Mouse (Mus musculus) midbrain, embryonic 13.5 days (tissue): ENCODE results near the gene Ggt1. TPM values are rescaled to one million over a fixed set of nuclear protein-coding genes. Genes with fewer than 3 reads are reported as not detected.

Experiments
- ATAC-seq: fragments of 200-750 bp; cut with Nextera tagmentation; 2 replicates; pipeline ENCODE4 v1.8.0; 2017; ENCODE audit warnings: mild to moderate bottlenecking, moderate TSS enrichment, moderate library complexity
- H3K27ac ChIP-seq: fragments of 300-500 bp; sonication (generic); 2 replicates; pipeline ENCODE4 v1.5.1; 2015; ENCODE audit warnings: inconsistent platforms, mild to moderate bottlenecking, moderate library complexity
- H3K27me3 ChIP-seq: fragments of 300-500 bp; sonication (generic); 2 replicates; pipeline ENCODE4 v1.6.1; 2015; ENCODE audit warnings: mild to moderate bottlenecking, inconsistent platforms
- H3K36me3 ChIP-seq: fragments of 300-500 bp; sonication (generic); 2 replicates; pipeline ENCODE4 v1.6.1; 2015; ENCODE audit warnings: mild to moderate bottlenecking, inconsistent platforms
- H3K4me1 ChIP-seq: fragments of 300-500 bp; sonication (generic); replicated peaks from 2 replicates; pipeline ENCODE4 v1.6.1; 2015; ENCODE audit warnings: inconsistent platforms
- H3K4me2 ChIP-seq: fragments of 300-500 bp; sonication (generic); replicated peaks from 2 replicates; pipeline ENCODE4 v1.6.1; 2015; ENCODE audit warnings: moderate library complexity, mild to moderate bottlenecking, inconsistent platforms
- H3K4me3 ChIP-seq: fragments of 300-500 bp; sonication (generic); replicated peaks from 2 replicates; pipeline ENCODE4 v1.5.1; 2015; ENCODE audit warnings: mild to moderate bottlenecking, inconsistent platforms
- H3K9ac ChIP-seq: fragments of 300-500 bp; sonication (generic); replicated peaks from 2 replicates; pipeline ENCODE4 v1.6.1; 2015; ENCODE audit warnings: mild to moderate bottlenecking, inconsistent platforms
- H3K9me3 ChIP-seq: fragments of 300-500 bp; sonication (generic); 2 replicates; pipeline ENCODE4 v1.6.1; 2016; ENCODE audit warnings: mild to moderate bottlenecking, inconsistent platforms
- WGBS: fragments of 180-500 bp; shearing (Covaris S2); methylation state at CpG from one replicate; pipeline ENCODE4 v1.1.7; 2015; 5-methylcytosine and 5-hydroxymethylcytosine counted together
- polyA plus RNA-seq: library from polyadenylated mRNA; unstranded; fragments of >200 nt; fragmentation: Nextera tagmentation; extraction: Ambion mirVana; gene quantifications from 2 replicates; pipeline ENCODE4 v1.2.1, GENCODE M21; 2015

The Ggt1 gene
- polyA plus RNA-seq, 1 experiment from 2014 or later, result 0.94 TPM

DNA sequence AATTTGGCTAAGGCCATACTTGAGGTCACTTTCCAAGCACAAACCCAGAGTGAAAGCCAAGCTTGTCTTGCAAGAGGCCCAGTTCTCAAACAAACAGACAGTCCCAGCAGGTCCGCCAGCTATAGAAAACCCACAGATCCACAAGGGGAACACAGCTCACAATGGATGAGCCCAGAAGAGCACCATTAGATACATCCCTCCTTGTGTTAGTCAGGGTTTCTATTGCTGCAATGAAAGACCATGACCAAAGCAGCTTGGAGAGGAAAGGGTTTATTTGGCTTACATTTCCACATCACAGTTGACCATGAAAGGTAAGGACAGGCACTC, 25.1 kb downstream of the Ggt1 start:
- no peaks in the 10 kb centered on the region for H3K36me3 ChIP-seq
- no peak overlapping the region for H3K27ac ChIP-seq
- ATAC-seq, result no peak; the same call in 1 of the 2 replicates
- H3K9me3 ChIP-seq, result no peaks in the 10 kb centered on the region
- no peak overlapping the region for H3K4me3 ChIP-seq
- WGBS, result 93% methylated on average over 1 of the region's 1 CpGs
- H3K27me3 ChIP-seq, result peaks cover 7% of the 10 kb centered on the region; the same call in 1 of the 2 replicates
- no peak overlapping the region for H3K9ac ChIP-seq
- H3K4me1 ChIP-seq, result peaks cover 11% of the 10 kb centered on the region
- no peak overlapping the region for H3K4me2 ChIP-seq

DNA sequence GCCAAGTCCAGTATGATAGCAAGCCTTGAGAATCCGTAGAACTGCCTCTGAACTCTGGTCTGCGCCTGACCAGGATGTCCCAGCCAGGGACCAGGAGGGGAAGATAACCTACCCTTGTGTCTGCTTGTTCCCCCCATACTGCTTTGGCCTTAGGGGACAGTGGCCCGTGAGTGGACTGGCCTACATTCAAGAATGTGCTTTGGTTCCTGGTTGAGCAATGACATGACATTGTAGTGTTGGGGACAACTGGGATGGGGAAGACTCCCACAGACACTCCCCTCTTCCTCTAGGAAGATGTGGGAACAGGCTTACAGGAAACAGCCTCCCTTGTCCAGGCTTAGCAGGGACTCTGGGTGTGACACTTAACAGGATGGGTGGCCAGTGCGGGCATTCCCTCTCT, 26.4 kb downstream of the Ggt1 start:
- no peaks in the 10 kb centered on the region for H3K9me3 ChIP-seq
- no peak for ATAC-seq
- H3K4me2 ChIP-seq, result no peak overlapping the region
- H3K4me3 ChIP-seq, result no peak overlapping the region
- no peak overlapping the region for H3K27ac ChIP-seq
- WGBS, result 96% methylated on average over 4 of the region's 4 CpGs
- H3K27me3 ChIP-seq, result peaks cover 7% of the 10 kb centered on the region; the same call in 1 of the 2 replicates
- H3K4me1 ChIP-seq, result peaks cover 11% of the 10 kb centered on the region
- H3K9ac ChIP-seq, result no peak overlapping the region
- no peaks in the 10 kb centered on the region for H3K36me3 ChIP-seq

DNA sequence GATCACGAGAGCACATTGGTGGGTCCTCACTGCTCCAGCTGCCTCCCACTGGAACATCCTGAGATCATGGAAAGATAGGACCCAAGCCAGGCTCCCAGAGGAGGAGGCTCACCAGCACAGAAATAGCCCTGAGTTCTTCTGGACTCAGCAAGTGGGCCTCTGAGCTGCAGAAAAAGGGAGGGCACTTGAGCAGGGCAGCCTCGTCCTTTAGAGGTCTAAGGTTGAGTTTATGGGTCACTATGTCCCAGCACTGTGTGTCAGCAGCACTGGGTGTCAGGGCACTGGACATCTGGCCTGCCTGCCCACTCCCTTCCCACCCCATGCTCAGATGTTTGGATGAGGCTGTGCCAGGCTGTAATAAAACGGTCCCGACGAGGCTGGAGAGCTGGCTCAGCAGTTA, 26.9 kb downstream of the Ggt1 start:
- 82% methylated on average over 5 of the region's 5 CpGs for whole genome bisulfite sequencing
- Histone ChIP-seq H3K36me3 (no peaks in the 10 kb centered on the region), H3K4me3 (no peak overlapping the region), H3K4me1 (peaks cover 11% of the 10 kb centered on the region), H3K9me3 (no peaks in the 10 kb centered on the region), H3K27me3 (peaks cover 7% of the 10 kb centered on the region; the same call in 1 of the 2 replicates), H3K27ac (no peak overlapping the region), H3K4me2 (no peak overlapping the region), H3K9ac (no peak overlapping the region)
- ATAC-seq, result no peak

DNA sequence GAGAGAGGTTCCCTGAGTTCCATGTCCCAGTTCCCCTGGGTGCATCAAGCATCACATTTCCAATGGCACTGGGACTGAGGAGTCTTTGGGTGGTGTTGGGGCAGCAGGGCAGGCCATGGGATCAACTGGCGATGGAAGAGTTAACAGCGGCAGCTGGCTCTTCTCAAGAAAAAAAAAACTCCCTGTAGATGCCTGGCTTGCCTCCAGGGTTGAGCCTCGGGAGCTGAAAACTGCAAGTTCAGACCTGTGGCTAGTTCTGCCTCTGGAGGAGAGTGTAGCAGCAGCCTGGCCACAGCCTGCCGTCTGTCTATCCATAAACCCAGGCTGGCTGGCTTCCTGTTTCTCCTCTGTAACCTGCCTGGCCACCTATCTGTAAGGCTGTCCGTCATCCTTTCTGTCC, 27.7 kb downstream of the Ggt1 start, which contains the start of gene Ggt5:
Ggt5 (plus strand) TSS at position 212 of the 400 bp plus-strand sequence.
- H3K4me3 ChIP-seq, result no peak within 1 kb of the TSS
- peaks cover 11% of the 10 kb centered on the region for H3K4me1 ChIP-seq
- H3K36me3 ChIP-seq, result no peaks in the 10 kb centered on the region
- H3K9me3 ChIP-seq, result no peaks in the 10 kb centered on the region
- no peak within 1 kb of the TSS; the same call in 1 of the 2 replicates for H3K9ac ChIP-seq
- H3K27me3 ChIP-seq, result peaks cover 7% of the 10 kb centered on the region; the same call in 1 of the 2 replicates
- H3K27ac ChIP-seq, result no peak within 1 kb of the TSS
- ATAC-seq, result no peak
- no peak within 1 kb of the TSS for H3K4me2 ChIP-seq
- 35% methylated on average over 5 of the region's 5 CpGs for WGBS

DNA sequence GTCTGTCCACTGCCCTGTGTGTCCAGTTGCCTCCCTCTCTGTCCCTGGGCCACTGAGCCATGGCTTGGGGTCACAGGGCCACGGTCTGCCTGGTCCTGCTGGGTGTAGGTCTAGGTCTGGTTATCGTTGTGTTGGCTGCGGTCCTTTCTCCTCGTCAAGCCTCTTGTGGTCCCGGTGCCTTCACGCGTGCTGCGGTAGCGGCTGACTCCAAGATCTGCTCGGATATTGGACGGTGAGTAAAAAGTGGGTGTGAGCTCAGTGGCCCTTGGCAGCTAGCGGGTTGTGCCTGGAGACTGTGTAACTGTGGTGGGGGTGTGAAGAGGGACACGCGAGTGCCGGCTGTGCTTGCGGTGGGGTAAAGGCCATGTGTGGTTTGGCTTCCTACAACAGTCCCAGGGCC, 28.2 kb downstream of the Ggt1 start:
- H3K27ac ChIP-seq, result no peak overlapping the region
- H3K4me1 ChIP-seq, result peaks cover 11% of the 10 kb centered on the region
- H3K4me3 ChIP-seq, result no peak overlapping the region
- WGBS, result 90% methylated on average over 16 of the region's 16 CpGs
- no peak for ATAC-seq
- no peak overlapping the region for H3K4me2 ChIP-seq
- no peaks in the 10 kb centered on the region for H3K9me3 ChIP-seq
- no peak overlapping the region for H3K9ac ChIP-seq
- H3K27me3 ChIP-seq, result peaks cover 5% of the 10 kb centered on the region; the same call in 1 of the 2 replicates
- no peaks in the 10 kb centered on the region for H3K36me3 ChIP-seq

DNA sequence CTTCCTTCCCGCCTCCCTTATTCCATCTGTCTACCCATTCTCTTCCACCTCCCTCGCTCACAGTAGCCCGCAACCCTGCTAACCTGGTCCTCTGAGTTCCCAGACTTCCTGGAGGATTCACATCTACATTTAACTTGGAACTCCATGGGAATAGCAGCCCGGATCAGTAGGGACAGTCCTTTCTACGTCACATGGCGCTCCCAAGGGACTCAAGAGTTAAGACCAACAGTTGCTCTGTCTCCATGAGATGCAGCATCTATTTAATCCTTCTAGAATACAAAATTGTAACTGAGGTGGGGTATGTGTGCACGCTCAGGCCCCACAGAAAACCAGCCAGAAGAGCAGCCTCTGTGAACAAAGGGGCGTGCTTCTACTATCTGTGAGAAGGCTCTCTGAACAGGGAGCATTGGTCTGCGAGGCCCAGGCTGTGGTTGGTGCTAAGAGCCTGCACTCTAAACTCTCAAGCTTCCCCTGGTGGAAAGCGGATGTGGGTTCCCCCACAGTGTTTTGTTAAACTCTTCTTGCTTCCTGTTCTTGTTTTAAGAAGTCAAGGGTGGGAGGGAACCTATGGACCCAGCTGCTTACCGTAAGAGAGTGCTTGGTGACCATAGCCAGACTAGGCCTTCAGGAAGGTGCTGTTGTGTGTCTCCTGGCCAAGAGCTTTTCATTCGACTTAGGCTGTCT, 29.9 kb downstream of the Ggt1 start:
- WGBS, result 77% methylated on average over 12 of the region's 12 CpGs
- no peak for ATAC-seq
- no peak overlapping the region for H3K4me2 ChIP-seq
- no peak overlapping the region for H3K27ac ChIP-seq
- no peaks in the 10 kb centered on the region for H3K36me3 ChIP-seq
- no peak overlapping the region for H3K9ac ChIP-seq
- peaks cover 7% of the 10 kb centered on the region for H3K4me1 ChIP-seq
- no peak overlapping the region for H3K4me3 ChIP-seq
- H3K27me3 ChIP-seq, result no peaks in the 10 kb centered on the region
- H3K9me3 ChIP-seq, result no peaks in the 10 kb centered on the region

DNA sequence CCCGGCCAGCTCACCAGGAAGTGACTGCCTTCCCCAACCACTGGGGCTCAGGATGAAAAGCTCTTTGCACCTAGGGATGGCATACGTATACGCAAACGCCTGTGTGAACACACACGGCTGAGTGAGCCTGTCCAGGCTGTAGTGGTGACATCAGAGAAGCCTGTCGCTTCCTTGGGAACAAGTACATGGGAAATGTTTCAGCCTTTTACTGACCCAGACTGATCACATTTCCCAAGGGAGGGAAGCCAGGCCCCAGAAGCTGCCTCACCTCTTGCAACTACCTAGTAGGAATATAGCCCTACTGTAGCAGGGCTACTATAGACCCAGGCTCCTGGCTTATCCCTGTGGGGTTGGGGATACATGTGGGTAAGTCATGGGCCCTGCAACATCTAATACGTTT, 31.2 kb downstream of the Ggt1 start:
- Histone ChIP-seq H3K36me3 (no peaks in the 10 kb centered on the region), H3K9ac (no peak overlapping the region), H3K4me2 (no peak overlapping the region), H3K4me3 (no peak overlapping the region), H3K9me3 (0 out of 2 replicates have a peak, but pooled peaks cover 6% of the 10 kb centered on the region), H3K4me1 (peaks cover 7% of the 10 kb centered on the region), H3K27me3 (no peaks in the 10 kb centered on the region), H3K27ac (no peak overlapping the region)
- WGBS, result 83% methylated on average over 7 of the region's 7 CpGs
- no peak for ATAC-seq

DNA sequence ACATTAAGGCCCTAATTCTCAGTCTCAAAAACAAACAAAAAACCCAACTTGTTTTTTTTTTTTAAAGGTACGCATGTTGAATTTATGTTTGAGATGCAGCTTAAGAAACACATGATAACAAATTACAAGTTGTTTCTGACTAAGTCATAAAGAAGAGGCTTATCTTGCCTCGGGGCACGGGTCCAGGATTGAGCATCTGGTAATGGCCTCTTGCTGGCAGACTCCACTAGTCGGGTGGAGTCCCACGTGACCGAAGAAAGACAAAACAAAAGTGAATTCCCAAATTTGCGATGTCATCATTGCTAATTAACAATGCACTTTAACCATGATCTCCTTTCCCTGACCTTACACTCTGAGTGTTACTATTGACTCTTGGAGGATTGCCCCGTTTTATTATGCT, 34.6 kb downstream of the Ggt1 start:
- Histone ChIP-seq H3K4me3 (no peak overlapping the region), H3K9me3 (peaks cover 14% of the 10 kb centered on the region; the same call in 1 of the 2 replicates), H3K27ac (no peak overlapping the region), H3K4me1 (no peaks in the 10 kb centered on the region), H3K36me3 (no peaks in the 10 kb centered on the region), H3K4me2 (no peak overlapping the region), H3K9ac (no peak overlapping the region), H3K27me3 (no peaks in the 10 kb centered on the region)
- WGBS, result 86% methylated on average over 8 of the region's 8 CpGs
- ATAC-seq, result no peak

DNA sequence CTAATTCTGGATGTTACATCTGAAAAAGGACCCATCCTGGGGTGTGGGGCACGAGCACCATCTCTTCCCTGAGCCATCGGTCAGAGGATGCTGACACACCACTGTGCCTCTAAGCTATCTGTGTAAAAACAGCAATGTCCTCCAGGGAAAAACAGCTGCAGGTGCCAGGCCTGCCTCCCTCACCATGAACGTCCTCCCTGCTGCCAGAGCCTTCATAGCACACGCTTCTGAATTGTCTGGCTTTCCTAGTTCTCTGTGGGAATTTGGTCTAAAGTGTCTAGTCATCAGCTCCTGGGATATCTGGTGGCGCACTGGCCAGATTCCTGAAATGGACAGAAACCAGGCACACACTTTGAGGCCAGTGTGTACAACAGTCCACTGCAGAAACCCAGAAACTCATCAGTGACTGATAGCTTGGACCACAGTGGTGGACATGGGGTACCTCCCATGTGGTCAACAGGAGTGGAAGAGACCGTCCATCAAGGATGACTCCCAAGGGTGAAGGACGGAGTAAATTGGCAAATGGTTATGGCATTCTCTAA, 38.9 kb downstream of the Ggt1 start:
- no peak overlapping the region for H3K4me3 ChIP-seq
- ATAC-seq, result no peak
- no peak overlapping the region for H3K4me2 ChIP-seq
- WGBS, result 88% methylated on average over 7 of the region's 7 CpGs
- no peaks in the 10 kb centered on the region for H3K27me3 ChIP-seq
- no peaks in the 10 kb centered on the region for H3K36me3 ChIP-seq
- no peak overlapping the region for H3K9ac ChIP-seq
- H3K9me3 ChIP-seq, result peaks cover 14% of the 10 kb centered on the region; the same call in 1 of the 2 replicates
- no peak overlapping the region for H3K27ac ChIP-seq
- no peaks in the 10 kb centered on the region for H3K4me1 ChIP-seq

DNA sequence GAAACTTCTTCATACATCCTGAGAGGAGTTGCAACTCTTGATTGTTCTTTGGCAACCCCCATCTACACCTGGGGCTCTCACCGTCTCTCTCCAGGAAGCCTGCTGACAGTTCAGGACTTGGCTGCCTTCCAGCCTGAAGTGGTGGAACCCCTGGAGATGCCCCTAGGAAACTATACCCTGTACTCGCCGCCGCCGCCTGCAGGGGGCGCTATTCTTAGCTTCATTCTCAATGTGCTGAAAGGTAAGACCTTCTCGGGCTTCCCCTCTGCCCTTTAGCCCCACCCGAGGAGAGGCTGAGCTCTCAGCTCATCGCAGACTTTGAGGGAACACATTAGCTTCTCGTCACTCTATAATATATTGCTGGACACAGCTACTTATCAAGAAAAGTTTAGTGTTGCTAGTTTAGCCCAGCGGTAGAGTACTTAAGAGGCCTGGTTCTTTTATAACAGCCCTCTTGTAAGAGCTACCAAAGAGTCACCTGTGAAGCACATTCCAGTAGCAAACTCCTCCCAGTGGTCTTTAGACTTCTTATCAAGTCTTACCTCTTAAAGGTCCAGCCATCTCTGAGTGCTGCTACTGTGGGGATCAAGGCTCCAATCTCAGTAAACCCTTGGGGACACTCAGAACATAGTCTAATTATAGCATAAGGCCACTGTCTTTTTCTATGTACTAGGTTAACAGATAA, 43.9 kb downstream of the Ggt1 start:
- ATAC-seq, result no peak
- WGBS, result 46% methylated on average over 11 of the region's 11 CpGs
- H3K27ac ChIP-seq, result no peak overlapping the region

DNA sequence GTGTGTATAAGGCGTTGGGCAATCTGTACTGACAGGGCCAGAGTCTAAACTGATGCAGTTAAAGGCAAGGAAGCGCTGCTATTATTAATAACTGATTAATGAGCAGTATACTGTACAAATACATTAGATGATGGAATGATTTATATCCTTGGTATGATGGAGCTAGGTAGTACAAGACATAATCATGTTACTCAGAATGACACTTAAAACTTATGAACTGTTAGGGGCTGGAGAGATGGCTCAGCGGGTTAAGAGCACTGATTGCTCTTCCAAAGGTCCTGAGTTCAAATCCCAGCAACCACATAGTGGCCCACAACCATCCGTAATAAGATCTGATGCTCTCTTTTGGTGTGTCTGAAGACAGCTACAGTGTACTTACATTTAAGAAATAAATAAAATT, 45.8 kb downstream of the Ggt1 start:
- no peak for ATAC-seq
- no peak overlapping the region for H3K4me3 ChIP-seq
- H3K27ac ChIP-seq, result no peak overlapping the region
- no peak overlapping the region for H3K9ac ChIP-seq
- H3K27me3 ChIP-seq, result no peaks in the 10 kb centered on the region
- H3K4me2 ChIP-seq, result no peak overlapping the region
- no peaks in the 10 kb centered on the region for H3K36me3 ChIP-seq
- 91% methylated on average over 4 of the region's 4 CpGs for WGBS
- no peaks in the 10 kb centered on the region for H3K9me3 ChIP-seq
- no peaks in the 10 kb centered on the region for H3K4me1 ChIP-seq

More for the DNA sequence above, 43.9 kb downstream of the Ggt1 start:
- Histone ChIP-seq H3K36me3 (no peaks in the 10 kb centered on the region), H3K27me3 (no peaks in the 10 kb centered on the region), H3K4me1 (no peaks in the 10 kb centered on the region), H3K9me3 (no peaks in the 10 kb centered on the region), H3K4me3 (no peak overlapping the region), H3K9ac (no peak overlapping the region), H3K4me2 (no peak overlapping the region)

DNA sequence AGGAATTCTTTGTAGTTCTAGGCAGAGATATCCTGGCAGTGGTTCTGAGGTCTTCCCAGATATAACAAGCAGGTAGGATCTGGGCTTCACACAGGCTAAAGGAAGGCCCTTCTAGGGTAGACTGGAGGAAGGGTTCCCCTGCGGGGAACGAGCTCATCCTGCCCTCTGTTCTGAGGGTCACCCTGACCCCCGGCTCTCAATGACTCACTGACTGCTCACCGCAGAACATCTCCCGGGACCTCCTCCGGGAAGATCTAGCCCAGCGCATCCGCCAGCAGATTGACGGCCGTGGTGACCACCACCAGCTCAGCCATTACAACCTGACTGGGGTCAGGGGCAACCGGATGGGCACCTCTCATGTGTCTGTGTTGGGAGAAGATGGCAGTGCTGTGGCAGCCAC, 47.6 kb downstream of the Ggt1 start:
- no peak overlapping the region for H3K9ac ChIP-seq
- H3K4me2 ChIP-seq, result no peak overlapping the region
- no peak overlapping the region for H3K4me3 ChIP-seq
- no peaks in the 10 kb centered on the region for H3K27me3 ChIP-seq
- H3K36me3 ChIP-seq, result no peaks in the 10 kb centered on the region
- ATAC-seq, result no peak
- no peak overlapping the region for H3K27ac ChIP-seq
- no peaks in the 10 kb centered on the region for H3K9me3 ChIP-seq
- WGBS, result 92% methylated on average over 11 of the region's 11 CpGs
- no peaks in the 10 kb centered on the region for H3K4me1 ChIP-seq
